ENCODE assay signal across 26 mouse cellular contexts in genomic region chr5:139311822-139312221, GRCm38 (mm10). TPM values are rescaled to one million over a fixed set of nuclear protein-coding genes. Genes with fewer than 3 reads are reported as not detected.
"Had no signal": no experiment of that assay in that cellular context is flagged by ENCODE, and none has a peak within 500 bp of the region (broad histone marks: within the 10 kb centered on the region; RNA-seq: fewer than 3 reads in every experiment).

No protein-coding gene starts in this region.

- DNase-seq: kidney, adult 11 months; kidney, adult 8-10 months; kidney, postnatal 10 days; kidney, postnatal 36 days; liver; lung, adult 18-20 months; lung, postnatal 14 days; lung, postnatal 4 days; midbrain, embryonic 14.5 days; right cerebral cortex, postnatal 4 days; thymus, adult 2 months; thymus, postnatal 14 days; thymus, postnatal 4 days had no signal

- H3K4me3 ChIP-seq: kidney, embryonic 15.5 days; limb, embryonic 10.5 days; limb, embryonic 13.5 days; liver, embryonic 12.5 days; liver, embryonic 15.5 days; midbrain, embryonic 10.5 days; neural tube, embryonic 12.5 days; neural tube, embryonic 15.5 days had no signal

- H3K27ac ChIP-seq: kidney, embryonic 15.5 days; limb, embryonic 10.5 days; limb, embryonic 13.5 days; liver, embryonic 12.5 days; liver, embryonic 15.5 days; midbrain, embryonic 10.5 days; neural tube, embryonic 12.5 days; neural tube, embryonic 15.5 days; stomach, postnatal 0 days had no signal

RNA-seq across cellular contexts. Expression of gene Cyp2w1, which starts 40.6 kb away (rescaled TPM):
- total RNA-seq: layer of hippocampus, postnatal 14 days; left cerebral cortex, adult 18-20 months; left cerebral cortex, postnatal 25 days; megakaryocyte progenitor cell, adult 5-6 weeks had no signal
- polyA plus RNA-seq: limb, embryonic 10.5 days; liver, embryonic 12.5 days; liver, embryonic 15.5 days; midbrain, embryonic 10.5 days; midbrain, embryonic 14.5 days; neural tube, embryonic 12.5 days; neural tube, embryonic 15.5 days had no signal
